Comparison of ENCODE assay signal across 8 mouse cellular contexts in genomic region chr11:20201661-20202101, GRCm38 (mm10). TPM values are rescaled to one million over a fixed set of nuclear protein-coding genes. Genes with fewer than 3 reads are reported as not detected.
A peak's percentile ranks its signal among the peaks of the same experiment; 100 is the strongest.
DNase-seq lines count a peak whose midpoint lies in the region; ATAC-seq and TF ChIP-seq lines count a peak whose summit lies in the region.

No protein-coding gene starts in this region.

- no peaks in the 10 kb centered on the region for H3K9me3 ChIP-seq in forebrain, postnatal 0 days (ENCODE audit: low read length)
- H3K9me3 ChIP-seq in intestine, embryonic 14.5 days (ENCODE audit: control insufficient read depth, low read length) = no peaks in the 10 kb centered on the region
- H3K9me3 ChIP-seq in midbrain, embryonic 15.5 days = no peaks in the 10 kb centered on the region

- 1% methylated on average over 39 of the region's 40 CpGs for WGBS in forebrain, postnatal 0 days
- 2% methylated on average over 40 of the region's 40 CpGs for WGBS in intestine, embryonic 14.5 days
- under 1% methylated on average over 40 of the region's 40 CpGs for WGBS in liver, adult 2 months
- under 1% methylated on average over 39 of the region's 40 CpGs for WGBS in midbrain, embryonic 15.5 days

- peak overlapping the region; percentile 57 for H3K4me2 ChIP-seq in forebrain, postnatal 0 days (ENCODE audit: low read depth)
- peak overlapping the region; percentile 91 for H3K4me2 ChIP-seq in intestine, embryonic 14.5 days (ENCODE audit: low read length)
- peak overlapping the region; percentile 74 for H3K4me2 ChIP-seq in midbrain, embryonic 15.5 days

- peak overlapping the region; percentile 99 for H3K9ac ChIP-seq in forebrain, postnatal 0 days
- H3K9ac ChIP-seq in intestine, embryonic 14.5 days (ENCODE audit: low read length) = peak overlapping the region; percentile 95
- H3K9ac ChIP-seq in liver, adult 2 months (ENCODE audit: low read depth, low read length) = peak overlapping the region; percentile 99
- peak overlapping the region; percentile 93 for H3K9ac ChIP-seq in midbrain, embryonic 15.5 days

- TF ChIP-seq CTCF in forebrain, postnatal 0 days (IDR thresholded peaks at IDR 0.05; ENCODE audit: low read depth) = no peak; the same call in 1 of the 2 replicates
- no peak for TF ChIP-seq CTCF in liver, adult 2 months (IDR thresholded peaks at IDR 0.05; ENCODE audit: low read depth, low read length)

- DNase-seq in retina, embryonic 14.5 days (ENCODE audit: low spot score) = peak; percentile 61
- DNase-seq in retina, postnatal 1 day = no peak
- DNase-seq in brain, embryonic 18.5 days (ENCODE audit: low read depth, low spot score) = peak; percentile 36
- peak; percentile 69 for DNase-seq in forebrain, postnatal 0 days
- DNase-seq in intestine, embryonic 14.5 days (ENCODE audit: low spot score) = no peak
- no peak for DNase-seq in liver, adult 2 months (ENCODE audit: extremely low read depth, low read depth, low spot score)
- DNase-seq in thymus, postnatal 14 days = peak; percentile 63

- no peaks in the 10 kb centered on the region for H3K36me3 ChIP-seq in forebrain, postnatal 0 days (ENCODE audit: insufficient read depth)
- H3K36me3 ChIP-seq in intestine, embryonic 14.5 days (ENCODE audit: control insufficient read depth, insufficient read depth, low read length) = no peaks in the 10 kb centered on the region
- no peaks in the 10 kb centered on the region for H3K36me3 ChIP-seq in liver, adult 2 months (ENCODE audit: control insufficient read depth, insufficient read depth, low read length)
- H3K36me3 ChIP-seq in midbrain, embryonic 15.5 days (replicated peaks) = no peaks in the 10 kb centered on the region

- peak overlapping the region; percentile 100 for H3K4me3 ChIP-seq in forebrain, postnatal 0 days (ENCODE audit: low read depth, low read length)
- peak overlapping the region; percentile 71 for H3K4me3 ChIP-seq in intestine, embryonic 14.5 days (ENCODE audit: low read depth, low read length)
- H3K4me3 ChIP-seq in liver, adult 2 months (ENCODE audit: insufficient read depth, low read depth, low read length) = peak overlapping the region; percentile 91
- peak overlapping the region; percentile 97 for H3K4me3 ChIP-seq in midbrain, embryonic 15.5 days

- H3K27ac ChIP-seq in forebrain, postnatal 0 days (ENCODE audit: low read depth, low read length) = peak overlapping the region; percentile 99
- H3K27ac ChIP-seq in intestine, embryonic 14.5 days (ENCODE audit: low read depth) = peak overlapping the region; percentile 96
- peak overlapping the region; percentile 87 for H3K27ac ChIP-seq in liver, adult 2 months (replicated peaks; ENCODE audit: insufficient read depth, low read depth, low read length)
- peak overlapping the region; percentile 93 for H3K27ac ChIP-seq in midbrain, embryonic 15.5 days

- peaks cover 30% of the 10 kb centered on the region for H3K79me2 ChIP-seq in liver, adult 2 months (ENCODE audit: control insufficient read depth, insufficient read depth, low read length)

- ATAC-seq in forebrain, postnatal 0 days = peak; percentile 12
- peak; percentile 10 for ATAC-seq in intestine, embryonic 14.5 days (replicated peaks; ENCODE audit: low FRiP score, low TSS enrichment, low read depth)
- peak; percentile 44 for ATAC-seq in midbrain, embryonic 15.5 days (replicated peaks)

- no peaks in the 10 kb centered on the region for H3K27me3 ChIP-seq in forebrain, postnatal 0 days (ENCODE audit: insufficient read depth, low read length)
- no peaks in the 10 kb centered on the region for H3K27me3 ChIP-seq in intestine, embryonic 14.5 days (replicated peaks; ENCODE audit: control insufficient read depth, insufficient read depth, low read length)
- H3K27me3 ChIP-seq in liver, adult 2 months (ENCODE audit: control insufficient read depth, insufficient read depth, low read length) = no peaks in the 10 kb centered on the region
- no peaks in the 10 kb centered on the region for H3K27me3 ChIP-seq in midbrain, embryonic 15.5 days (replicated peaks)

- no peak for TF ChIP-seq POLR2A in liver, adult 2 months (IDR thresholded peaks at IDR 0.05; ENCODE audit: extremely low read depth, insufficient read depth, low read length)

- peaks cover 31% of the 10 kb centered on the region for H3K4me1 ChIP-seq in forebrain, postnatal 0 days (ENCODE audit: insufficient read depth)
- peaks cover 27% of the 10 kb centered on the region for H3K4me1 ChIP-seq in intestine, embryonic 14.5 days (replicated peaks; ENCODE audit: control insufficient read depth, insufficient read depth, low read length)
- H3K4me1 ChIP-seq in liver, adult 2 months (ENCODE audit: control insufficient read depth, insufficient read depth, low read length) = peaks cover 26% of the 10 kb centered on the region
- peaks cover 43% of the 10 kb centered on the region for H3K4me1 ChIP-seq in midbrain, embryonic 15.5 days

RNA-seq across cellular contexts. Expression of gene Rab1a, which starts 0.4 kb away (rescaled TPM):
- total RNA-seq in forebrain, postnatal 0 days (2014; rRNA removed) = 105 and 108 TPM in 2 replicates
- 267 and 312 TPM in 2 replicates for polyA plus RNA-seq in forebrain, postnatal 0 days (2015; fragmentation: Nextera tagmentation; extraction: Ambion mirVana)
- 216 and 226 TPM in 2 replicates for polyA plus RNA-seq in intestine, embryonic 14.5 days (2014; fragmentation: Nextera tagmentation; extraction: Ambion mirVana)
- 93.4 and 99.1 TPM in 2 replicates for total RNA-seq in liver, adult 2 months (2014; rRNA removed)
- 48.5 and 50.4 TPM in 2 replicates for polyA plus RNA-seq in liver, adult 2 months (2012; rRNA removed)
- 272 and 286 TPM in 2 replicates for polyA plus RNA-seq in midbrain, embryonic 15.5 days (2015; fragmentation: Nextera tagmentation; extraction: Ambion mirVana)

RNA-seq across cellular contexts. Expression of gene Cep68, which starts 47.5 kb away (rescaled TPM):
- 41.7 and 43.9 TPM in 2 replicates for total RNA-seq in forebrain, postnatal 0 days (2014; rRNA removed)
- 21.5 and 26.1 TPM in 2 replicates for polyA plus RNA-seq in forebrain, postnatal 0 days (2015; fragmentation: Nextera tagmentation; extraction: Ambion mirVana)
- polyA plus RNA-seq in intestine, embryonic 14.5 days (2014; fragmentation: Nextera tagmentation; extraction: Ambion mirVana) = 34.1 and 38.0 TPM in 2 replicates
- 5.8 and 7.6 TPM in 2 replicates for total RNA-seq in liver, adult 2 months (2014; rRNA removed)
- 7.3 and 7.8 TPM in 2 replicates for polyA plus RNA-seq in liver, adult 2 months (2012; rRNA removed)
- polyA plus RNA-seq in midbrain, embryonic 15.5 days (2015; fragmentation: Nextera tagmentation; extraction: Ambion mirVana) = 29.3 and 29.4 TPM in 2 replicates

Comparison
In these comparisons a context has a peak if more than half of its experiments do, and no peak if none do; other contexts are left out.
1. DNase-seq: peak in retina, embryonic 14.5 days (single experiment), brain, embryonic 18.5 days (single experiment), forebrain, postnatal 0 days (single experiment) and thymus, postnatal 14 days (single experiment); none in retina, postnatal 1 day (single experiment), intestine, embryonic 14.5 days (single experiment) and liver, adult 2 months (single experiment).
2. Peak in every context shown above with its lines, with median percentiles within 50 percentile points of each other: ATAC-seq, H3K27ac ChIP-seq, H3K4me2 ChIP-seq, H3K4me3 ChIP-seq and H3K9ac ChIP-seq.